Mouse (Mus musculus) CH12.LX (cell line): ENCODE results near the gene Bmp7.

Experiments
- CTCF ChIP-seq, 2 experiments: IDR thresholded peaks in 1 of 2; conservative IDR thresholded peaks in 1 of 2; 2 replicates each; pipeline ENCODE4 v1.5.1; 2011 to 2012; ENCODE audit warnings: low read depth in 2 of 2, low read length in 2 of 2, improper control_type of control experiment in 1 of 2, inconsistent platforms in 1 of 2, mild to moderate bottlenecking in 1 of 2, moderate library complexity in 1 of 2
- KAT2A ChIP-seq: IDR thresholded peaks from 2 replicates; pipeline ENCODE4 v1.6.1; 2012; ENCODE audit warnings: low read length, improper control_type of control experiment, inconsistent platforms; ENCODE audit not compliant: insufficient replicate concordance
- MAX ChIP-seq: IDR thresholded peaks from 2 replicates; pipeline ENCODE4 v1.6.1; 2011; ENCODE audit warnings: low read length, improper control_type of control experiment
- POLR2A ChIP-seq: IDR thresholded peaks from 2 replicates; pipeline ENCODE4 v1.6.1; 2011; ENCODE audit warnings: low read depth, mild to moderate bottlenecking, improper control_type of control experiment, low read length
- RAD21 ChIP-seq: IDR thresholded peaks from 2 replicates; pipeline ENCODE4 v1.6.1; 2011; ENCODE audit warnings: low read depth, mild to moderate bottlenecking, low read length, improper control_type of control experiment, moderate library complexity
- ZNF384 ChIP-seq: IDR thresholded peaks from 2 replicates; pipeline ENCODE4 v1.6.1; 2012; ENCODE audit warnings: low read depth, low read length, improper control_type of control experiment, inconsistent platforms

GRCm38 (mm10) chr2:172903523-172903922, 36.6 kb downstream of the Bmp7 start:
- TF ChIP-seq MAX (no peak), KAT2A (no peak), RAD21 (no peak), ZNF384 (no peak), POLR2A (no peak), CTCF (conservative IDR thresholded peaks at IDR 0.05 in 1 of 2, IDR thresholded peaks at IDR 0.05 in 1 of 2; ENCODE audit: low read depth in 2 of 2, low read length in 2 of 2) (no peak)
